Mouse (Mus musculus) hindbrain, embryonic 16.5 days (tissue): ENCODE results near the gene Rcan1. TPM values are rescaled to one million over a fixed set of nuclear protein-coding genes. Genes with fewer than 3 reads are reported as not detected.
A peak's percentile ranks its signal among the peaks of the same experiment; 100 is the strongest.

Experiments used
- ATAC-seq: fragments of 200-750 bp; cut with Nextera tagmentation; 2 replicates; pipeline ENCODE4 v1.8.0; 2017; ENCODE audit warnings: moderate TSS enrichment, moderate library complexity
- H3K27ac ChIP-seq: fragments of 300-500 bp; sonication (generic); 2 replicates; pipeline ENCODE4 v1.5.1; 2014; ENCODE audit warnings: low read depth, mild to moderate bottlenecking, control low read depth, low read length, moderate library complexity
- H3K27me3 ChIP-seq: fragments of 300-500 bp; sonication (generic); replicated peaks from 2 replicates; pipeline ENCODE4 v1.6.1; 2014; ENCODE audit warnings: low read length; ENCODE audit not compliant: control insufficient read depth, insufficient read depth
- H3K36me3 ChIP-seq: fragments of 300-500 bp; sonication (generic); 2 replicates; pipeline ENCODE4 v1.6.1; 2014; ENCODE audit warnings: mild to moderate bottlenecking, low read length, moderate library complexity, mixed read lengths; ENCODE audit not compliant: control insufficient read depth, insufficient read depth
- H3K4me1 ChIP-seq: fragments of 300-500 bp; sonication (generic); 2 replicates; pipeline ENCODE4 v1.6.1; 2014; ENCODE audit warnings: low read depth, low read length; ENCODE audit not compliant: control insufficient read depth, insufficient read depth
- H3K4me2 ChIP-seq: fragments of 300-500 bp; sonication (generic); 2 replicates; pipeline ENCODE4 v1.6.1; 2014; ENCODE audit warnings: mild to moderate bottlenecking, low read length, control low read depth, moderate library complexity
- H3K4me3 ChIP-seq: fragments of 300-500 bp; sonication (generic); 2 replicates; pipeline ENCODE4 v1.5.1; 2014; ENCODE audit warnings: mild to moderate bottlenecking, low read length, control low read depth, moderate library complexity
- H3K9ac ChIP-seq: fragments of 300-500 bp; sonication (generic); 2 replicates; pipeline ENCODE4 v1.6.1; 2014; ENCODE audit warnings: low read depth, mild to moderate bottlenecking, control low read depth, low read length, moderate library complexity
- H3K9me3 ChIP-seq: fragments of 300-500 bp; sonication (generic); 2 replicates; pipeline ENCODE4 v1.6.1; 2014; ENCODE audit warnings: mild to moderate bottlenecking, low read length, moderate library complexity; ENCODE audit not compliant: control insufficient read depth
- WGBS: fragments of 180-500 bp; shearing (Covaris S2); extraction: QIAGEN DNeasy Blood & Tissue Kit; methylation state at CpG from one replicate; pipeline ENCODE4 v1.1.7; 2014; 5-methylcytosine and 5-hydroxymethylcytosine counted together
- polyA plus RNA-seq: library from polyadenylated mRNA; unstranded; fragments of >200 nt; fragmentation: Nextera tagmentation; extraction: Ambion mirVana; gene quantifications from 2 replicates; pipeline ENCODE4 v1.2.1, GENCODE M21; 2015

Gene Rcan1
- polyA plus RNA-seq, 1 experiment from 2014 or later = 75.7 TPM

GRCm38 (mm10) chr16:92428197-92428950 lies 42.3 kb downstream of the Rcan1 start:
- Histone ChIP-seq H3K36me3 (no peaks in the 10 kb centered on the region), H3K4me3 (no peak overlapping the region), H3K4me2 (no peak overlapping the region), H3K27ac (peak overlapping the region; percentile 29; the same call in 1 of the 2 replicates), H3K4me1 (peaks cover 14% of the 10 kb centered on the region), H3K9me3 (no peaks in the 10 kb centered on the region), H3K9ac (no peak overlapping the region), H3K27me3 (no peaks in the 10 kb centered on the region)
- 45% methylated on average over 19 of the region's 19 CpGs for WGBS
- 0 out of 2 replicates have a peak, but pooled peaks have one; percentile 13 for ATAC-seq

DNA sequence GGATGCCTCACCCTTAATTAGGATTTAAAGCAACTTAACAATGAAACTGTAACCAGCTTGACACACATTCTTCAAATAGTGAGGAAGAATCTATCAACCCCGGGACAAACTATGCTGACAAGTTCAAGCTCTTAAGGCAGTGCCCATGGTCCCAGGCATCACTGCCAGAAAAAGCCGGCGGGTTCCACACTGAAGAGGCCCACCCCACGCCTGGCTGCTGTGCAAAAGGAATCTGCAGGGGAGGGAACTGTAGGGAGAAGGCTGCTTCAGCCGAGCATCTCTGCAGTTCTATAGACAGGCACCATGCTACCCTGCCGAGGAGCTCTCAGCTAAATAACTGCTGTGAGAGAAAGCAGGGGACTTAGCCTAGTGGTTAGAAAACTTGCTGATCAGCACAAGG lies 44.0 kb downstream of the Rcan1 start:
- Histone ChIP-seq H3K4me1 (peaks cover 19% of the 10 kb centered on the region), H3K36me3 (no peaks in the 10 kb centered on the region), H3K27ac (no peak overlapping the region), H3K9ac (no peak overlapping the region), H3K27me3 (no peaks in the 10 kb centered on the region), H3K4me2 (no peak overlapping the region), H3K9me3 (no peaks in the 10 kb centered on the region), H3K4me3 (no peak overlapping the region)
- ATAC-seq = no peak
- 22% methylated on average over 6 of the region's 6 CpGs for WGBS

GRCm38 (mm10) chr16:92425875-92426274 lies 44.8 kb downstream of the Rcan1 start:
- Histone ChIP-seq H3K27ac (no peak overlapping the region), H3K4me1 (peaks cover 24% of the 10 kb centered on the region), H3K36me3 (no peaks in the 10 kb centered on the region), H3K9me3 (no peaks in the 10 kb centered on the region), H3K4me2 (no peak overlapping the region), H3K9ac (no peak overlapping the region), H3K4me3 (no peak overlapping the region), H3K27me3 (no peaks in the 10 kb centered on the region)
- WGBS = 49% methylated on average over 11 of the region's 11 CpGs
- ATAC-seq = no peak

DNA sequence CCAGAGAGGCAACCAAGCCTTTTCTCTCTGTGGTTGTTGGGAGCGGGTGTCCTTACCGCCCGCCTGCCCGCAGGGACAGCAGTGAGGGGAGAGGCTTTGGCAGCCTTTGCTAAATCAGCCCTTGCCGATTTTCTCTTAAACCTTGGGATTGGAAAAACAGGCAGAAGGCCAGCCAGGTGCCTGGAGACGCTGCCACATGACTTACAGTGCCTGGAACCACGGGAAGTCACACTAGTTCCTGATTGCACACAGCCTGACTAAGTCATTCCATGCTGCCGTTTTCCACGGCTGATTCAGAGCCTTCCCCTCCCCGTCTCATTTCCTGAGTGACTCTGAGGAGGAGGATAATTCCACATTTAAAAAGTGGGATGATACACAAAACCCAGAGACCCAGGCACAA lies 47.3 kb downstream of the Rcan1 start:
- no peaks in the 10 kb centered on the region for H3K9me3 ChIP-seq
- H3K36me3 ChIP-seq = no peaks in the 10 kb centered on the region
- H3K27ac ChIP-seq = no peak overlapping the region; the same call in 1 of the 2 replicates
- H3K4me3 ChIP-seq = no peak overlapping the region
- no peak overlapping the region for H3K9ac ChIP-seq
- ATAC-seq = no peak
- no peaks in the 10 kb centered on the region for H3K27me3 ChIP-seq
- 44% methylated on average over 10 of the region's 10 CpGs for WGBS
- H3K4me1 ChIP-seq = peaks cover 19% of the 10 kb centered on the region
- H3K4me2 ChIP-seq = no peak overlapping the region

GRCm38 (mm10) chr16:92422435-92423362 lies 48.0 kb downstream of the Rcan1 start:
- WGBS = 80% methylated on average over 13 of the region's 13 CpGs
- Histone ChIP-seq H3K27me3 (no peaks in the 10 kb centered on the region), H3K4me2 (no peak overlapping the region), H3K4me1 (peaks cover 15% of the 10 kb centered on the region), H3K9me3 (no peaks in the 10 kb centered on the region), H3K9ac (no peak overlapping the region), H3K4me3 (no peak overlapping the region), H3K27ac (no peak overlapping the region; the same call in 1 of the 2 replicates), H3K36me3 (no peaks in the 10 kb centered on the region)
- ATAC-seq = no peak

GRCm38 (mm10) chr16:92421147-92421934 lies 49.3 kb downstream of the Rcan1 start:
- no peaks in the 10 kb centered on the region for H3K9me3 ChIP-seq
- peaks cover 15% of the 10 kb centered on the region for H3K4me1 ChIP-seq
- ATAC-seq = no peak
- H3K9ac ChIP-seq = no peak overlapping the region
- H3K4me2 ChIP-seq = no peak overlapping the region
- no peak overlapping the region for H3K27ac ChIP-seq
- 59% methylated on average over 13 of the region's 13 CpGs for WGBS
- no peaks in the 10 kb centered on the region for H3K36me3 ChIP-seq
- H3K4me3 ChIP-seq = no peak overlapping the region
- H3K27me3 ChIP-seq = no peaks in the 10 kb centered on the region

DNA sequence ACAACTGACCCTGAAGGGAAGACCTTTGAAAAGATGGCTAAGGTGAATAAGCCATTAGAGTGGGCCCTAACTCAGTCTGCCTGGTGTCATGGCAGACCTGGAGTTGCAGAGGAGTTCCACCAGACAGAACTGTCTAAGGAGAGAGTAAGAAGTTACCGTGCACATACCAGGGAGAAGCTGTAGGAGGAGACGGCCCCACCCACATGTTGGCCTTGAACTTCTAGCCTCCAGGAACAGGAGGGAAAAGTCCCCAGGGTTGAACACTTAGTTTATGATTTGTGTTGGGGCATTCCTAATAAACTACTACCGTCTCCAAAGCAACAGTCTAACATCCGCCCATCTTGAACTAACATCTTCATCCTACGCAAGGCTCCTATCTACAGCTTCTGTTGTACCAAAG lies 50.0 kb downstream of the Rcan1 start:
- Histone ChIP-seq H3K4me2 (no peak overlapping the region), H3K4me3 (no peak overlapping the region), H3K4me1 (peaks cover 15% of the 10 kb centered on the region), H3K27ac (no peak overlapping the region), H3K9me3 (no peaks in the 10 kb centered on the region), H3K36me3 (no peaks in the 10 kb centered on the region), H3K27me3 (no peaks in the 10 kb centered on the region), H3K9ac (no peak overlapping the region)
- ATAC-seq = no peak
- 91% methylated on average over 5 of the region's 5 CpGs for WGBS

GRCm38 (mm10) chr16:92419099-92419498 lies 51.6 kb downstream of the Rcan1 start:
- H3K4me2 ChIP-seq = no peak overlapping the region
- 93% methylated on average over 12 of the region's 12 CpGs for WGBS

More at GRCm38 (mm10) chr16:92419099-92419498, 51.6 kb downstream of the Rcan1 start:
- Histone ChIP-seq H3K9me3 (no peaks in the 10 kb centered on the region), H3K4me3 (no peak overlapping the region), H3K27me3 (no peaks in the 10 kb centered on the region), H3K4me1 (peaks cover 15% of the 10 kb centered on the region), H3K27ac (no peak overlapping the region), H3K9ac (no peak overlapping the region), H3K36me3 (no peaks in the 10 kb centered on the region)
- ATAC-seq = no peak
